Mouse (Mus musculus): Measurements from ENCODE around the gene Ltv1. TPM values are rescaled to one million over a fixed set of nuclear protein-coding genes. Genes with fewer than 3 reads are reported as not detected.
"Not testable (repeated sequence)": the region's sequence is repeated elsewhere in the genome, so short reads cannot be mapped to it uniquely, and the experiment has no call there.

Ltv1 gene
- polyA plus RNA-seq, 1 experiment from 2014 or later: 37.3 TPM

DNA sequence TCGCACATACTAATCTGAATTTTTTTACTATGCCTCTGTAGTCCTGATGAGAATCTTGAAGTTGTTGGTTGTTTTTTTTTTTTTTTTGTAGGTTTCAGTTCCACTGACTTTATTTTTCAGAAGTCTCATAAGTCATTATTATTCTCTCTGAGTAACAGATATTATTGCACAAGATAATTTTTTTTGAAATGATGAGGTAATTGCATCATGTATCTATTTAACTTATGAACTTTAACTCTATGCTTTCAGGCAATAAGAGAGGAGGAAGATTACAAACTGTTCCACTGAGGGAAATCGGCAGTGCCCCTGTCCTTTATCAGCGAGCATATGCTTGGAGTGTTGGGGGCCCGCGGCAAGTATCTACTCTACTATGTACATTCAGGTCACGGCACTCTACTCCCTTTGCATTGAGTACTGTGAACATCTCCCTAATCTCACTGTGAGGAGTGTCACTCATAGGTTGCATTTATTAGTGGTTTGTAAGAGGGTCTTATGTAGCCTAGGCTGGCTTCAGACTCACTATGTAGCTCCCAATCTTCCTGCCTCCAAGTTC is 8.8 kb upstream of the Ltv1 start:
- DNase-seq (ENCODE audit: low spot score): no peak
- H3K27ac ChIP-seq (ENCODE audit: low read depth, low read length): no peak overlapping the region
- ATAC-seq: no peak
- no peak overlapping the region for H3K9ac ChIP-seq (ENCODE audit: low read length)
- WGBS: 95% methylated on average over 6 of the region's 6 CpGs
- no peaks in the 10 kb centered on the region for H3K27me3 ChIP-seq (replicated peaks; ENCODE audit: control insufficient read depth, insufficient read depth, low read length)
- H3K9me3 ChIP-seq (replicated peaks; ENCODE audit: control insufficient read depth, low read length): no peaks in the 10 kb centered on the region
- H3K4me2 ChIP-seq (ENCODE audit: low read length): no peak overlapping the region
- H3K4me1 ChIP-seq (ENCODE audit: control insufficient read depth, insufficient read depth, low read length): no peaks in the 10 kb centered on the region
- H3K36me3 ChIP-seq (ENCODE audit: control insufficient read depth, insufficient read depth, low read length): no peaks in the 10 kb centered on the region
- H3K4me3 ChIP-seq (ENCODE audit: low read depth, low read length): no peak overlapping the region

DNA sequence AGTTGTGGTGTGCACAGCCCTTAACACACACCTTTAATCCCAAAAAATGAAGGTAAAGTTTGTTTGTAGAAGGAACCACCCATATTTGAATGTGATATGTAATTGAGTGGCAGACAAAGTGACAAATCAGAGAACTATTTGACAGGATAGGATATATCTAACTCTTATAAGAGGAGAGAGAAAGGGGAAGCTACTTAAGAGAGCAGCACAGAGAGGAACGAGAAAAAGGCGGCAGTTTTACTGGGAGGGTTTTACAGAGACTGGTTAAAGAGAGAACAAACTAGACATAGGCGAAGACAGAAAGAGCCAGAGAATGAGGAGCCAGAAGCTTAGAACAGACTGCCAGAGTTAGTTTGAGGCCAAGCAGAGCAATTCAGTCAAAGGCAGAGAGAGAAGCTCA is 7.9 kb upstream of the Ltv1 start:
- Histone ChIP-seq H3K27me3 (replicated peaks; ENCODE audit: control insufficient read depth, insufficient read depth, low read length) (no peaks in the 10 kb centered on the region), H3K4me2 (ENCODE audit: low read length) (no peak overlapping the region), H3K9me3 (replicated peaks; ENCODE audit: control insufficient read depth, low read length) (no peaks in the 10 kb centered on the region), H3K4me1 (ENCODE audit: control insufficient read depth, insufficient read depth, low read length) (no peaks in the 10 kb centered on the region), H3K9ac (ENCODE audit: low read length) (no peak overlapping the region), H3K36me3 (ENCODE audit: control insufficient read depth, insufficient read depth, low read length) (no peaks in the 10 kb centered on the region), H3K4me3 (ENCODE audit: low read depth, low read length) (no peak overlapping the region), H3K27ac (ENCODE audit: low read depth, low read length) (no peak overlapping the region)
- 92% methylated on average over 3 of the region's 3 CpGs for WGBS
- ATAC-seq: no peak
- DNase-seq (ENCODE audit: low spot score): no peak

DNA sequence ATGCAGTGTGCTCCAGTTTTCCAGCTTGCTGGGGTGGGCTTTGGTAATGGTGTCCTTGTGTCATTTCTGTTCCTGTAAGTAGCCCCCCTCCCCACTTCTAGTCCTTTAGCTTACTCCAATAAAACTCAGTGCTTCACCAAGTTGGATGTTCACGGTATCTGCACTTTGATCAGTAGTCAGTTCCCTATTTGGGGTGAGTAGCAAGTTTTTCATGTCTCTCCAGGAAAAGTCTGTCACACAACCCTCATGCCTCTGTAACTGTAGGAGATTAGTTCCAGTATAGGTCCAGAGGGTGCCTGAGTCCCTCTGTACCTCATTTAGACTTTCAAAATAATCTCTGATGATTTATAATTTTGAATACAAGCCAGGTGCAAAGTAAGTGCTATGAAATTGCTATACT is 6.3 kb upstream of the Ltv1 start:
- H3K36me3 ChIP-seq (ENCODE audit: control insufficient read depth, insufficient read depth, low read length): no peaks in the 10 kb centered on the region

DNA sequence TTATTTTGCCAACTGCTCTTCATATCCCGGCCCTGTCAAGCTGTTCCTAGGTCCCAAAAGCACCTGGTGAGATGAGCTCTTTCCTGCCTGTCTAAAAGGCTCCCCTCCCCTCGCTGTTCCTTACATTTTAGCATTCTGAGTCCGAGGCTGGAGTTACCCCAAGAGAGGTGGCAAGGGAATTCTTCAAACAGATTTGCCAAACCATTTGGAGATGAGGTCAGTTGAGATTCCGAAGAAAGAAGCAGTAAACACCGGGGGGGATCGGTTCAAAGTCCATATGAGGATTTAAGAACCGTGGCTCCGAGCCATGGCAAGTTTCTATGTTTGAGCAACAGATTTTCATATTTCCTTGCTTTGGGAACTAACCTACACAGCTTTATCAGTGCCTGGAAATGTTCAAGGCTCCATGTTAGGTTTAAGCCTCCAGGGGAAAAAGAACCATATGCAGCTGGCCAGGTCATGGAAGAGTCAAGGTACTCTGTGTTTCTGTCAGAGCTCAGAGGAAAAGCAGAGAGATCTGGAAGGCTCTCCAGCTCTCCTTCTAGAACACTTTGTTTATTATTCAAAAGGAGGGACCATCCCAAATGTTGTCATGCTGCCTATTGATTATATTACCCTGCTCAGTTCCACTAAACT is 4.0 kb upstream of the Ltv1 start:
- no peaks in the 10 kb centered on the region for H3K9me3 ChIP-seq (replicated peaks; ENCODE audit: control insufficient read depth, low read length)
- 83% methylated on average over 8 of the region's 8 CpGs for WGBS
- no peak overlapping the region for H3K27ac ChIP-seq (ENCODE audit: low read depth, low read length)
- no peak overlapping the region for H3K4me2 ChIP-seq (ENCODE audit: low read length)
- ATAC-seq (no peak), DNase-seq (ENCODE audit: low spot score) (no peak)
- H3K4me3 ChIP-seq (ENCODE audit: low read depth, low read length): no peak overlapping the region
- H3K36me3 ChIP-seq (ENCODE audit: control insufficient read depth, insufficient read depth, low read length): no peaks in the 10 kb centered on the region
- H3K27me3 ChIP-seq (replicated peaks; ENCODE audit: control insufficient read depth, insufficient read depth, low read length): no peaks in the 10 kb centered on the region
- no peak overlapping the region for H3K9ac ChIP-seq (ENCODE audit: low read length)
- 0 out of 2 replicates have a peak, but pooled peaks cover 2% of the 10 kb centered on the region for H3K4me1 ChIP-seq (ENCODE audit: control insufficient read depth, insufficient read depth, low read length)

More for the DNA sequence above, 6.3 kb upstream of the Ltv1 start:
- Histone ChIP-seq H3K9ac (ENCODE audit: low read length) (no peak overlapping the region), H3K4me3 (ENCODE audit: low read depth, low read length) (no peak overlapping the region), H3K27ac (ENCODE audit: low read depth, low read length) (no peak overlapping the region), H3K9me3 (replicated peaks; ENCODE audit: control insufficient read depth, low read length) (no peaks in the 10 kb centered on the region), H3K4me1 (ENCODE audit: control insufficient read depth, insufficient read depth, low read length) (no peaks in the 10 kb centered on the region), H3K4me2 (ENCODE audit: low read length) (no peak overlapping the region), H3K27me3 (replicated peaks; ENCODE audit: control insufficient read depth, insufficient read depth, low read length) (no peaks in the 10 kb centered on the region)
- DNase-seq (ENCODE audit: low spot score) (no peak), ATAC-seq (no peak)
- WGBS: 98% methylated on average over 1 of the region's 1 CpGs

DNA sequence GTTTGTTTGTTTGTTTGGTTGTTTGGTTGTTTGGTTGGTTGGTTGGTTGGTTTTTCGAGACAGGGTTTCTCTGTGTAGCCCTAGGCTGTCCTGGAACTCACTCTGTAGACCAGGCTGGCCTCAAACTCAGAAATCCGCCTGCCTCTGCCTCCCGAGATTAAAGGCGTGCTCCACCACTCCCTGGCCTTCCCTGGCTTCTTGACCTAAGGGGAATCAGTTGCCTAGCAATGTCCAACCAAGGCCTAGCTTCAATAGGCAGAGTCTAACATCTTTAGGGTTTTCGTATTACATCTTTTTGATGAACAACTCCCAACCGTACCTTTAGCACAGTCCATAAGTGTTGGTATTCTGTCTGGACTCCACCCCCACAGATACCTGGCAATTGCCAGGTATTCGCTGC is 528 bp upstream of the Ltv1 start:
- DNase-seq (ENCODE audit: low spot score); H3K9me3 ChIP-seq (replicated peaks; ENCODE audit: control insufficient read depth, low read length); ATAC-seq; H3K27ac ChIP-seq (ENCODE audit: low read depth, low read length); H3K27me3 ChIP-seq (replicated peaks; ENCODE audit: control insufficient read depth, insufficient read depth, low read length); H3K4me1 ChIP-seq (ENCODE audit: control insufficient read depth, insufficient read depth, low read length); H3K9ac ChIP-seq (ENCODE audit: low read length): not testable (repeated sequence)
- H3K4me2 ChIP-seq (ENCODE audit: low read length): peak overlapping the region; percentile 62
- H3K4me3 ChIP-seq (ENCODE audit: low read depth, low read length): peak overlapping the region; percentile 91
- H3K36me3 ChIP-seq (ENCODE audit: control insufficient read depth, insufficient read depth, low read length): peaks cover 17% of the 10 kb centered on the region
- WGBS: 86% methylated on average over 7 of the region's 7 CpGs

DNA sequence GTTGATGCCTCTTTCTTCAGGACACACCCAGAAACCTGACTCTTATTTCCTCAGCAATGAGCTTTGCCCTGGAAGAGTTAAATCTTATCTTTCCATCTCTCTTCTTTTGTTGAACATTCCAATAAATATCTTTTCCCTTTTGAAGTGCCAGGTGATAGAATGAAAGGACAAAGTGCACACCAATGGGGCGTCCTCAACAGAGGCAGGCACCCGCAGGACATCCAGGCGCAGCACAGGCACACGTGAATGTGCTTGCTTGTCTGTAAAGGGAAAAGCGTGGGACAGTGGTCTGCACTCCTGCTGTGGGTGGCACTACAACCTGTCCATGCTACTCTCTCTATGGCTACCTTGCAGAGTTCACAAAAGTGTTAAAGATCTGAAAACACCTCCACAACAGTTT is 3.1 kb downstream of the Ltv1 start:
- ATAC-seq (no peak), DNase-seq (ENCODE audit: low spot score) (no peak)
- no peaks in the 10 kb centered on the region for H3K9me3 ChIP-seq (replicated peaks; ENCODE audit: control insufficient read depth, low read length)
- no peak overlapping the region for H3K27ac ChIP-seq (ENCODE audit: low read depth, low read length)
- WGBS: 95% methylated on average over 5 of the region's 5 CpGs
- no peak overlapping the region for H3K4me3 ChIP-seq (ENCODE audit: low read depth, low read length)
- no peaks in the 10 kb centered on the region for H3K27me3 ChIP-seq (replicated peaks; ENCODE audit: control insufficient read depth, insufficient read depth, low read length)
- H3K4me2 ChIP-seq (ENCODE audit: low read length): no peak overlapping the region
- peaks cover 37% of the 10 kb centered on the region for H3K36me3 ChIP-seq (ENCODE audit: control insufficient read depth, insufficient read depth, low read length)
- no peak overlapping the region for H3K9ac ChIP-seq (ENCODE audit: low read length)
- 0 out of 2 replicates have a peak, but pooled peaks cover 2% of the 10 kb centered on the region for H3K4me1 ChIP-seq (ENCODE audit: control insufficient read depth, insufficient read depth, low read length)

DNA sequence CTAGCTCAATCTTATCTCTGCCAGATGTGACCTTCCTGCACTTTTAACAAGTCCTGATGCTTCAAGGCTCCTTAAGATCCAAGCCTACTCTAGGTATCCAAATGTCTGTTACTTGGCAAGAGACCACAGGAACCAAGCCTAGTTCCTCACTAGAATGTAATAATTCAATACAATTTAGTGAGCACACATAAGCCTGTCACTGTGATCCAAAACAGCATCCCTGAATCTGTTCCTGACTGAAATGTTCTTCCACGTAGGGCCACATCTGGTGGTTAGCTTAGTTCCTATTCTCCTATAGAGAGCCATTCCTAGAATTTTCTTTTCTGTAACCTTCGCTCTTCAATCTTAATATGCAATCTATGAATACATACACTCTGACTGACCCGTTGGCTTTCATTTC is 6.2 kb downstream of the Ltv1 start:
- no peak overlapping the region for H3K9ac ChIP-seq (ENCODE audit: low read length)
- no peak for ATAC-seq
- H3K27me3 ChIP-seq (replicated peaks; ENCODE audit: control insufficient read depth, insufficient read depth, low read length): no peaks in the 10 kb centered on the region
- no peaks in the 10 kb centered on the region for H3K9me3 ChIP-seq (replicated peaks; ENCODE audit: control insufficient read depth, low read length)
- no peak overlapping the region for H3K27ac ChIP-seq (ENCODE audit: low read depth, low read length)
- H3K4me3 ChIP-seq (ENCODE audit: low read depth, low read length): no peak overlapping the region
- WGBS: 96% methylated on average over 3 of the region's 3 CpGs
- H3K36me3 ChIP-seq (ENCODE audit: control insufficient read depth, insufficient read depth, low read length): peaks cover 59% of the 10 kb centered on the region
- no peak for DNase-seq (ENCODE audit: low spot score)
- no peak overlapping the region for H3K4me2 ChIP-seq (ENCODE audit: low read length)
- H3K4me1 ChIP-seq (ENCODE audit: control insufficient read depth, insufficient read depth, low read length): no peaks in the 10 kb centered on the region

DNA sequence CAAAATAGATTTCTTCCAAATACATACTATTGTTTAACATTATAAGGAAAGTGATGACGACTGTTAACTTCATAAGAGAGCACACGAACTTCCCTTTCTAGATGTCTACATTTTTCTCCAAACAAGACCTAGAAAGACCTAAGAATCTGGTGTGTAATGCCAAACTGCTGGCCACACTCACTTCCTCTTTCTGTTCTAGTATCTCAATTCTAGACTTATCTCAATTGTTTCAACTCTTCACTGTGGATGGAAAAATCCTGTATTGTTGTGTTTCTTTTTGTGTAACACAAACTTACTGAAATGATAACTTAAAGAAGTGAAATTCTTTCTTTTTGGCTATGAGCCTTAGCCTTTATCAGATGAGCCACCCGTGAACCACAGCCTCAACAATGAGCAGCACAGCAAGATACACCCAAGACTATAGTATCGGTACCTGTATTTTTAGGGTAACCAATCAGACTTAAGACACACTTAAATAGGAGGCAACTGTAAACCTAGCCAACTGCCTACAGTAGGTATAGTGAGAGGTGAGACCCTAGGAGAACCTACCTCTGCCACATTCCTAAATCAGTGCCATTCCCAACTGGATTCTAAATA is 8.7 kb downstream of the Ltv1 start:
- Histone ChIP-seq H3K9ac (ENCODE audit: low read length) (no peak overlapping the region), H3K4me3 (ENCODE audit: low read depth, low read length) (no peak overlapping the region), H3K27ac (ENCODE audit: low read depth, low read length) (no peak overlapping the region), H3K4me2 (ENCODE audit: low read length) (no peak overlapping the region), H3K4me1 (ENCODE audit: control insufficient read depth, insufficient read depth, low read length) (no peaks in the 10 kb centered on the region), H3K9me3 (replicated peaks; ENCODE audit: control insufficient read depth, low read length) (no peaks in the 10 kb centered on the region), H3K36me3 (ENCODE audit: control insufficient read depth, insufficient read depth, low read length) (peaks cover 67% of the 10 kb centered on the region), H3K27me3 (replicated peaks; ENCODE audit: control insufficient read depth, insufficient read depth, low read length) (no peaks in the 10 kb centered on the region)
- no peak for ATAC-seq
- DNase-seq (ENCODE audit: low spot score): no peak
- WGBS: 92% methylated on average over 4 of the region's 4 CpGs

DNA sequence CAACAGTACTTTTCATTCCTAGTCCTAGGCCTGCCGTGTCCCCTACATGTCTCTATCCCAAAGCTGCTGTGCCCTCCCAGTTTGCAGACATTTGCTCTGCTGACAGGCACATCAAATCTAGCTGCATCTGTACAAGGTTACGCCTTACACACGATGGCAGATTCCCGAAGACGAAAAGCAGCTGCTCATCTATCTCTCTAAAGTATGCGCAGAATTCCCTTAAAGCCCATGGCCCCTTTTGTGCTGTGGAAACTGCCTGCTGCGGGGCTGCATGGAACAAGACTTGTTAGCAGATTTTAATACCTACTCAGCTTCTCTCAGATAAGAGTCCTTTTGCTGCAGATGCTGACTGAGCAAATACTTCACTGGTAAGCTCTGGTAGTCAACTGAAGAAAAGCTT is 12.8 kb downstream of the Ltv1 start:
- Histone ChIP-seq H3K9ac (ENCODE audit: low read length) (no peak overlapping the region), H3K36me3 (ENCODE audit: control insufficient read depth, insufficient read depth, low read length) (peaks cover 71% of the 10 kb centered on the region), H3K27ac (ENCODE audit: low read depth, low read length) (no peak overlapping the region), H3K27me3 (replicated peaks; ENCODE audit: control insufficient read depth, insufficient read depth, low read length) (no peaks in the 10 kb centered on the region), H3K4me2 (ENCODE audit: low read length) (no peak overlapping the region), H3K4me1 (ENCODE audit: control insufficient read depth, insufficient read depth, low read length) (no peaks in the 10 kb centered on the region), H3K4me3 (ENCODE audit: low read depth, low read length) (no peak overlapping the region), H3K9me3 (replicated peaks; ENCODE audit: control insufficient read depth, low read length) (no peaks in the 10 kb centered on the region)
- ATAC-seq (no peak), DNase-seq (ENCODE audit: low spot score) (no peak)
- 96% methylated on average over 7 of the region's 7 CpGs for WGBS

Data from forebrain, embryonic 14.5 days (tissue).